Mouse (Mus musculus) neural tube, embryonic 11.5 days (tissue): ENCODE measurements at regions not wholly inside any gene's neighbourhood (a gene's known extent, or its start where the extent isn't known, plus 50 kb on each side); places are given as distances from the start of the nearest gene placed in this dataset.

Source experiments
- ATAC-seq: fragments of 200-750 bp; cut with Nextera tagmentation; 2 replicates; pipeline ENCODE4 v1.8.0; 2017; ENCODE audit warnings: moderate number of reproducible peaks, mild to moderate bottlenecking, moderate TSS enrichment, moderate library complexity; ENCODE audit not compliant: insufficient read depth, low FRiP score, low TSS enrichment
- DNase-seq: peaks from one replicate; pipeline ENCODE4 v3.0.0-alpha.2; 2015; ENCODE audit warnings: low spot score
- H3K27ac ChIP-seq: fragments of 300-500 bp; sonication (generic); 2 replicates; pipeline ENCODE4 v1.5.1; 2014; ENCODE audit warnings: low read depth, mild to moderate bottlenecking, low read length
- H3K27me3 ChIP-seq: fragments of 300-500 bp; sonication (generic); 2 replicates; pipeline ENCODE4 v1.6.1; 2014; ENCODE audit warnings: mild to moderate bottlenecking, low read length, mixed read lengths; ENCODE audit not compliant: control insufficient read depth, insufficient read depth
- H3K36me3 ChIP-seq: fragments of 300-500 bp; sonication (generic); 2 replicates; pipeline ENCODE4 v1.6.1; 2014; ENCODE audit warnings: mild to moderate bottlenecking, low read length, moderate library complexity, mixed read lengths; ENCODE audit not compliant: control insufficient read depth, insufficient read depth
- H3K4me1 ChIP-seq: fragments of 300-500 bp; sonication (generic); 2 replicates; pipeline ENCODE4 v1.6.1; 2014; ENCODE audit warnings: low read length, mixed read lengths; ENCODE audit not compliant: control insufficient read depth, insufficient read depth
- H3K4me2 ChIP-seq: fragments of 300-500 bp; sonication (generic); 2 replicates; pipeline ENCODE4 v1.6.1; 2014; ENCODE audit warnings: low read depth, mild to moderate bottlenecking, moderate library complexity
- H3K4me3 ChIP-seq: fragments of 300-500 bp; sonication (generic); 2 replicates; pipeline ENCODE4 v1.5.1; 2014; ENCODE audit warnings: low read depth, low read length
- H3K9ac ChIP-seq: fragments of 300-500 bp; sonication (generic); 2 replicates; pipeline ENCODE4 v1.6.1; 2014; ENCODE audit warnings: mild to moderate bottlenecking, low read length
- H3K9me3 ChIP-seq: fragments of 300-500 bp; sonication (generic); 2 replicates; pipeline ENCODE4 v1.6.1; 2016; ENCODE audit warnings: low read length; ENCODE audit not compliant: control insufficient read depth
- WGBS: fragments of 180-500 bp; shearing (Covaris S2); extraction: QIAGEN DNeasy Blood & Tissue Kit; methylation state at CpG from one replicate; pipeline ENCODE4 v1.1.7; 2014; 5-methylcytosine and 5-hydroxymethylcytosine counted together

- WGBS: 67% methylated on average over 3 of the region's 3 CpGs
- Histone ChIP-seq H3K4me2 (no peak overlapping the region), H3K4me1 (no peaks in the 10 kb centered on the region), H3K4me3 (no peak overlapping the region), H3K9ac (no peak overlapping the region), H3K27me3 (no peaks in the 10 kb centered on the region), H3K9me3 (no peaks in the 10 kb centered on the region), H3K36me3 (no peaks in the 10 kb centered on the region), H3K27ac (no peak overlapping the region)
- DNase-seq (no peak), ATAC-seq (no peak)
Observed at GRCm38 (mm10) chr16:55746159-55746558, 92.5 kb downstream of the Nfkbiz start.

GRCm38 (mm10) chr16:55745094-55745493 is 93.6 kb downstream of the Nfkbiz start:
- H3K4me1 ChIP-seq: no peaks in the 10 kb centered on the region
- H3K9ac ChIP-seq: no peak overlapping the region
- H3K27me3 ChIP-seq: no peaks in the 10 kb centered on the region
- H3K36me3 ChIP-seq: no peaks in the 10 kb centered on the region
- H3K27ac ChIP-seq: no peak overlapping the region
- H3K4me3 ChIP-seq: no peak overlapping the region
- no peak for DNase-seq
- WGBS: 81% methylated on average over 3 of the region's 3 CpGs
- H3K4me2 ChIP-seq: no peak overlapping the region
- no peak for ATAC-seq
- no peaks in the 10 kb centered on the region for H3K9me3 ChIP-seq

GRCm38 (mm10) chr16:55741099-55741863 is 97.4 kb downstream of the Nfkbiz start:
- 86% methylated on average over 2 of the region's 2 CpGs for WGBS
- H3K4me2 ChIP-seq: no peak overlapping the region
- no peak for DNase-seq
- no peaks in the 10 kb centered on the region for H3K9me3 ChIP-seq
- no peaks in the 10 kb centered on the region for H3K4me1 ChIP-seq
- no peaks in the 10 kb centered on the region for H3K36me3 ChIP-seq
- no peak overlapping the region for H3K9ac ChIP-seq
- no peak for ATAC-seq
- H3K27me3 ChIP-seq: no peaks in the 10 kb centered on the region
- H3K4me3 ChIP-seq: no peak overlapping the region
- H3K27ac ChIP-seq: no peak overlapping the region

- H3K36me3 ChIP-seq: no peaks in the 10 kb centered on the region
- H3K4me2 ChIP-seq: no peak overlapping the region
- 88% methylated on average over 4 of the region's 4 CpGs for WGBS
- no peak overlapping the region for H3K4me3 ChIP-seq
- no peaks in the 10 kb centered on the region for H3K27me3 ChIP-seq
- H3K27ac ChIP-seq: no peak overlapping the region
- H3K9me3 ChIP-seq: no peaks in the 10 kb centered on the region
- H3K9ac ChIP-seq: no peak overlapping the region
- H3K4me1 ChIP-seq: no peaks in the 10 kb centered on the region
- DNase-seq (no peak), ATAC-seq (no peak)
Observed at GRCm38 (mm10) chr16:55738741-55739140, 100.0 kb downstream of the Nfkbiz start.

- ATAC-seq: no peak
- Histone ChIP-seq H3K4me1 (no peaks in the 10 kb centered on the region), H3K4me3 (no peak overlapping the region), H3K36me3 (no peaks in the 10 kb centered on the region), H3K9ac (no peak overlapping the region), H3K27ac (no peak overlapping the region), H3K9me3 (no peaks in the 10 kb centered on the region), H3K27me3 (no peaks in the 10 kb centered on the region), H3K4me2 (no peak overlapping the region)
- DNase-seq: no peak
- 92% methylated on average over 7 of the region's 7 CpGs for WGBS
Observed at GRCm38 (mm10) chr16:55735476-55735968, 103.2 kb downstream of the Nfkbiz start.

- H3K4me3 ChIP-seq: no peak overlapping the region
- H3K4me2 ChIP-seq: no peak overlapping the region
- ATAC-seq (no peak), DNase-seq (no peak)
- 89% methylated on average over 11 of the region's 11 CpGs for WGBS
- no peaks in the 10 kb centered on the region for H3K4me1 ChIP-seq
- H3K27me3 ChIP-seq: no peaks in the 10 kb centered on the region
- no peak overlapping the region for H3K9ac ChIP-seq
- H3K9me3 ChIP-seq: no peaks in the 10 kb centered on the region
- H3K27ac ChIP-seq: no peak overlapping the region
- H3K36me3 ChIP-seq: no peaks in the 10 kb centered on the region
Observed at GRCm38 (mm10) chr16:55734301-55734700, 104.4 kb downstream of the Nfkbiz start.

- H3K4me3 ChIP-seq: no peak overlapping the region
- 79% methylated on average over 4 of the region's 4 CpGs for WGBS
- H3K4me2 ChIP-seq: no peak overlapping the region
- ATAC-seq (no peak), DNase-seq (no peak)
- no peak overlapping the region for H3K27ac ChIP-seq
- no peaks in the 10 kb centered on the region for H3K27me3 ChIP-seq
- H3K4me1 ChIP-seq: no peaks in the 10 kb centered on the region
- no peaks in the 10 kb centered on the region for H3K9me3 ChIP-seq
- H3K9ac ChIP-seq: no peak overlapping the region
- H3K36me3 ChIP-seq: no peaks in the 10 kb centered on the region
Observed at GRCm38 (mm10) chr16:55733751-55734150, 104.9 kb downstream of the Nfkbiz start.

- Histone ChIP-seq H3K27ac (no peak overlapping the region), H3K9ac (no peak overlapping the region), H3K36me3 (no peaks in the 10 kb centered on the region), H3K4me3 (no peak overlapping the region), H3K4me2 (no peak overlapping the region), H3K9me3 (no peaks in the 10 kb centered on the region), H3K27me3 (no peaks in the 10 kb centered on the region), H3K4me1 (no peaks in the 10 kb centered on the region)
- no peak for ATAC-seq
- no peak for DNase-seq
- 77% methylated on average over 8 of the region's 8 CpGs for WGBS
Observed at GRCm38 (mm10) chr16:55731003-55731402, 107.7 kb downstream of the Nfkbiz start.

GRCm38 (mm10) chr16:55726538-55726937 is 112.2 kb downstream of the Nfkbiz start:
- Histone ChIP-seq H3K9me3 (no peaks in the 10 kb centered on the region), H3K9ac (no peak overlapping the region), H3K27ac (no peak overlapping the region), H3K27me3 (no peaks in the 10 kb centered on the region), H3K4me1 (no peaks in the 10 kb centered on the region), H3K4me2 (no peak overlapping the region), H3K4me3 (no peak overlapping the region), H3K36me3 (no peaks in the 10 kb centered on the region)
- WGBS: 53% methylated on average over 3 of the region's 3 CpGs
- ATAC-seq (no peak), DNase-seq (no peak)
